Comparison of ENCODE assay signal across 12 mouse cellular contexts in genomic region chr16:31617128-31617527, GRCm38 (mm10). TPM values are rescaled to one million over a fixed set of nuclear protein-coding genes. Genes with fewer than 3 reads are reported as not detected.
DNase-seq lines count a peak whose midpoint lies in the region; ATAC-seq lines count a peak whose summit lies in the region.
"Had no signal": no experiment of that assay in that cellular context is flagged by ENCODE, and none has a peak within 500 bp of the region (broad histone marks: within the 10 kb centered on the region; RNA-seq: fewer than 3 reads in every experiment).

No protein-coding gene starts in this region.

- H3K9ac ChIP-seq in embryonic facial prominence, embryonic 15.5 days = no peak overlapping the region
- H3K9ac ChIP-seq in limb, embryonic 12.5 days (replicated peaks) = no peak overlapping the region
- H3K9ac ChIP-seq: hindbrain, embryonic 14.5 days had no signal

- peaks cover 32% of the 10 kb centered on the region for H3K4me1 ChIP-seq in embryonic facial prominence, embryonic 15.5 days
- peaks cover 21% of the 10 kb centered on the region for H3K4me1 ChIP-seq in limb, embryonic 12.5 days (replicated peaks)

- H3K9me3 ChIP-seq in embryonic facial prominence, embryonic 15.5 days (replicated peaks) = no peaks in the 10 kb centered on the region
- no peaks in the 10 kb centered on the region for H3K9me3 ChIP-seq in limb, embryonic 12.5 days
- H3K9me3 ChIP-seq: forebrain, embryonic 12.5 days; heart, embryonic 10.5 days; heart, embryonic 13.5 days had no signal

- no peak overlapping the region for H3K4me3 ChIP-seq in embryonic facial prominence, embryonic 15.5 days (replicated peaks)
- H3K4me3 ChIP-seq in limb, embryonic 12.5 days (replicated peaks) = no peak overlapping the region
- H3K4me3 ChIP-seq: forebrain, embryonic 12.5 days had no signal

- no peaks in the 10 kb centered on the region for H3K36me3 ChIP-seq in embryonic facial prominence, embryonic 15.5 days
- H3K36me3 ChIP-seq in limb, embryonic 12.5 days = no peaks in the 10 kb centered on the region
- H3K36me3 ChIP-seq: forebrain, embryonic 12.5 days; heart, embryonic 10.5 days; heart, embryonic 13.5 days had no signal

- DNase-seq in heart, adult 11 months = peak; percentile 44
- DNase-seq in heart, adult 8-10 months (ENCODE audit: low spot score) = no peak
- no peak for DNase-seq in left cerebral cortex, adult 8-10 months (ENCODE audit: low spot score in 2 of 2)
- DNase-seq in retina, postnatal 1 day = no peak
- DNase-seq: B cell, adult 2 months had no signal

- H3K27me3 ChIP-seq in embryonic facial prominence, embryonic 15.5 days = no peaks in the 10 kb centered on the region
- no peaks in the 10 kb centered on the region for H3K27me3 ChIP-seq in limb, embryonic 12.5 days
- H3K27me3 ChIP-seq: forebrain, embryonic 12.5 days; heart, embryonic 13.5 days had no signal

- no peak overlapping the region for H3K4me2 ChIP-seq in embryonic facial prominence, embryonic 15.5 days (replicated peaks)
- no peak overlapping the region for H3K4me2 ChIP-seq in limb, embryonic 12.5 days

- ATAC-seq in embryonic facial prominence, embryonic 15.5 days (ENCODE audit: insufficient number of reproducible peaks, low FRiP score, low TSS enrichment, low read depth) = no peak
- no peak for ATAC-seq in limb, embryonic 12.5 days (ENCODE audit: insufficient number of reproducible peaks, insufficient read depth, low FRiP score, low TSS enrichment, low read depth)
- ATAC-seq in erythroid progenitor cell, adult 5-6 weeks (replicated peaks; ENCODE audit: low FRiP score, poor library complexity, severe bottlenecking) = no peak

- H3K27ac ChIP-seq in embryonic facial prominence, embryonic 15.5 days (replicated peaks) = peak overlapping the region; percentile 80; the same call in 1 of the 2 replicates
- peak overlapping the region; percentile 91; the same call in 1 of the 2 replicates for H3K27ac ChIP-seq in limb, embryonic 12.5 days

RNA-seq across cellular contexts. Expression of gene Dlg1, which starts 46.1 kb away (rescaled TPM):
- total RNA-seq in heart, adult 8-10 months (2022) = 10 to 100 TPM; 57.3 to 66.3 (median 58.5) TPM
- polyA plus RNA-seq in embryonic facial prominence, embryonic 15.5 days (2015; fragmentation: Nextera tagmentation; extraction: Ambion mirVana) = 30.8 and 32.1 TPM in 2 replicates
- polyA plus RNA-seq in limb, embryonic 12.5 days (2016; fragmentation: Nextera tagmentation; extraction: Ambion mirVana) = 42.2 and 42.9 TPM in 2 replicates
- 29.3 and 38.6 TPM in 2 replicates for total RNA-seq in erythroid progenitor cell, adult 5-6 weeks (2015; ENCODE audit: low replicate concordance)
- total RNA-seq in erythroid progenitor cell, adult 5-6 weeks (2017; ENCODE audit: low replicate concordance) = 36.5 and 63.0 TPM in 2 replicates
- total RNA-seq in left cerebral cortex, adult 8-10 months (2022) = 100 to 1,000 TPM; 171 to 183 (median 176) TPM
